Mouse (Mus musculus) 416B (cell line): ENCODE results near the gene Tmem127.
"Not testable (repeated sequence)": the region's sequence is repeated elsewhere in the genome, so short reads cannot be mapped to it uniquely, and the experiment has no call there.

Source experiments
- DNase-seq: peaks from one replicate; pipeline ENCODE4 v3.0.0; 2011; ENCODE audit warnings: low read depth

Gene Tmem127

GRCm38 (mm10) chr2:127247592-127248333, at the start of gene Tmem127, which contains the start of gene Ciao1:
TSS of gene Tmem127 (plus strand) at chr2:127247908.
TSS of gene Ciao1 (minus strand) at chr2:127247816.
- peak; percentile 99 for DNase-seq

GRCm38 (mm10) chr2:127204932-127205331, 42.8 kb upstream of the Tmem127 start:
- peak; percentile 73 for DNase-seq

- not testable (repeated sequence) for DNase-seq
Observed at GRCm38 (mm10) chr2:127205936-127206335, 41.8 kb upstream of the Tmem127 start.

- no peak for DNase-seq
Observed at GRCm38 (mm10) chr2:127206916-127207315, 40.8 kb upstream of the Tmem127 start.

GRCm38 (mm10) chr2:127207547-127208451, 39.9 kb upstream of the Tmem127 start, which contains the start of the genes 1810024B03Rik and Snrnp200:
TSS of gene 1810024B03Rik (minus strand) at chr2:127208280.
TSS of gene Snrnp200 (plus strand) at chr2:127208386.
- DNase-seq: peak; percentile 99

GRCm38 (mm10) chr2:127208452-127208769, 39.3 kb upstream of the Tmem127 start:
- DNase-seq: no peak

GRCm38 (mm10) chr2:127210701-127211100, 37.0 kb upstream of the Tmem127 start:
- DNase-seq: no peak

- no peak for DNase-seq
Observed at GRCm38 (mm10) chr2:127217746-127218145, 30.0 kb upstream of the Tmem127 start.

GRCm38 (mm10) chr2:127225261-127225660, 22.4 kb upstream of the Tmem127 start:
- DNase-seq: peak; percentile 13

- DNase-seq: no peak
Observed at GRCm38 (mm10) chr2:127237897-127238610, 9.7 kb upstream of the Tmem127 start.

- DNase-seq: no peak
Observed at GRCm38 (mm10) chr2:127240065-127240464, 7.6 kb upstream of the Tmem127 start.

- DNase-seq: peak; percentile 62
Observed at GRCm38 (mm10) chr2:127248334-127249004, 761 bp downstream of the Tmem127 start.

GRCm38 (mm10) chr2:127250291-127251008, 2.7 kb downstream of the Tmem127 start:
- no peak for DNase-seq

GRCm38 (mm10) chr2:127251457-127251856, 3.7 kb downstream of the Tmem127 start:
- DNase-seq: no peak

- peak; percentile 73 for DNase-seq
Observed at GRCm38 (mm10) chr2:127251880-127252527, 4.3 kb downstream of the Tmem127 start.

GRCm38 (mm10) chr2:127252787-127253186, 5.1 kb downstream of the Tmem127 start:
- peak; percentile 37 for DNase-seq

- DNase-seq: no peak
Observed at GRCm38 (mm10) chr2:127254604-127255134, 7.0 kb downstream of the Tmem127 start.

- peak; percentile 33 for DNase-seq
Observed at GRCm38 (mm10) chr2:127255294-127255693, 7.6 kb downstream of the Tmem127 start.

- DNase-seq: no peak
Observed at GRCm38 (mm10) chr2:127259340-127259739, 11.6 kb downstream of the Tmem127 start.

- DNase-seq: peak; percentile 34
Observed at GRCm38 (mm10) chr2:127262480-127262879, 14.8 kb downstream of the Tmem127 start.
